ENCODE assay signal across 16 mouse cellular contexts in genomic region chr3:48586145-48586544, GRCm38 (mm10).
A peak's percentile ranks its signal among the peaks of the same experiment; 100 is the strongest.
DNase-seq lines count a peak whose midpoint lies in the region; ATAC-seq lines count a peak whose summit lies in the region.
"Had no signal": no experiment of that assay in that cellular context is flagged by ENCODE, and none has a peak within 500 bp of the region (broad histone marks: within the 10 kb centered on the region; RNA-seq: fewer than 3 reads in every experiment).

No protein-coding gene starts in this region.

- no peaks in the 10 kb centered on the region for H3K27me3 ChIP-seq in heart, embryonic 13.5 days (replicated peaks)
- H3K27me3 ChIP-seq in midbrain, embryonic 14.5 days (ENCODE audit: control insufficient read depth, insufficient read depth, low read length) = no peaks in the 10 kb centered on the region
- no peaks in the 10 kb centered on the region for H3K27me3 ChIP-seq in midbrain, embryonic 15.5 days (replicated peaks)
- H3K27me3 ChIP-seq in intestine, embryonic 15.5 days (replicated peaks) = no peaks in the 10 kb centered on the region

- no peaks in the 10 kb centered on the region for H3K36me3 ChIP-seq in heart, embryonic 13.5 days
- no peaks in the 10 kb centered on the region for H3K36me3 ChIP-seq in midbrain, embryonic 14.5 days (ENCODE audit: control insufficient read depth, insufficient read depth, low read length)
- no peaks in the 10 kb centered on the region for H3K36me3 ChIP-seq in midbrain, embryonic 15.5 days (replicated peaks)
- H3K36me3 ChIP-seq in intestine, embryonic 15.5 days = no peaks in the 10 kb centered on the region

- DNase-seq in heart, postnatal 14 days = no peak
- DNase-seq in midbrain, embryonic 14.5 days = peak; percentile 7
- DNase-seq in left cerebral cortex, adult 11 months (ENCODE audit: low spot score) = no peak
- DNase-seq in left cerebral cortex, postnatal 36 days (ENCODE audit: low spot score in 2 of 2) = no peak
- DNase-seq in cerebellum, adult 18-20 months = no peak
- DNase-seq: adrenal gland, postnatal 36 days; cerebellum, adult 11-12 months; gastrocnemius, adult 2 months; heart, adult 2 months; lung, postnatal 10 days; right cerebral cortex, postnatal 14 days had no signal

- WGBS in heart, embryonic 13.5 days = 6% methylated on average over 1 of the region's 1 CpGs
- WGBS in midbrain, embryonic 14.5 days = 3% methylated on average over 1 of the region's 1 CpGs
- 3% methylated on average over 1 of the region's 1 CpGs for WGBS in midbrain, embryonic 15.5 days
- 13% methylated on average over 1 of the region's 1 CpGs for WGBS in intestine, embryonic 15.5 days

- H3K27ac ChIP-seq in heart, embryonic 13.5 days (replicated peaks) = peak overlapping the region; percentile 39; the same call in 1 of the 2 replicates
- H3K27ac ChIP-seq in midbrain, embryonic 14.5 days (replicated peaks; ENCODE audit: low read depth, low read length) = no peak overlapping the region
- H3K27ac ChIP-seq in midbrain, embryonic 15.5 days = no peak overlapping the region
- H3K27ac ChIP-seq in intestine, embryonic 15.5 days = no peak overlapping the region
- H3K27ac ChIP-seq: gastrocnemius, adult 2 months; heart, adult 2 months had no signal

- no peak for ATAC-seq in heart, embryonic 13.5 days (ENCODE audit: extremely low read depth, insufficient number of reproducible peaks, low FRiP score, low TSS enrichment)
- ATAC-seq in midbrain, embryonic 14.5 days (ENCODE audit: low FRiP score, low TSS enrichment) = no peak
- no peak for ATAC-seq in midbrain, embryonic 15.5 days (replicated peaks)
- peak; percentile 75 for ATAC-seq in intestine, embryonic 15.5 days
- ATAC-seq: inflammation-experienced regulatory T-cells, adult 6 months had no signal

- no peaks in the 10 kb centered on the region for H3K9me3 ChIP-seq in heart, embryonic 13.5 days
- no peaks in the 10 kb centered on the region for H3K9me3 ChIP-seq in midbrain, embryonic 14.5 days (ENCODE audit: control insufficient read depth, low read length)
- H3K9me3 ChIP-seq in midbrain, embryonic 15.5 days = no peaks in the 10 kb centered on the region
- no peaks in the 10 kb centered on the region for H3K9me3 ChIP-seq in intestine, embryonic 15.5 days

- H3K4me3 ChIP-seq in heart, embryonic 13.5 days = no peak overlapping the region
- no peak overlapping the region for H3K4me3 ChIP-seq in midbrain, embryonic 14.5 days (replicated peaks; ENCODE audit: low read depth, low read length)
- H3K4me3 ChIP-seq in midbrain, embryonic 15.5 days = no peak overlapping the region
- no peak overlapping the region for H3K4me3 ChIP-seq in intestine, embryonic 15.5 days (replicated peaks)
- H3K4me3 ChIP-seq: erythroblast, embryonic 14.5 days; gastrocnemius, adult 2 months; heart, adult 2 months had no signal

- intact Hi-C loops in heart, postnatal 14 days (cut with DNase I) = no loop called here
- intact Hi-C loops in left cerebral cortex, postnatal 36 days (cut with DNase I) = no loop called here

- H3K9ac ChIP-seq in heart, embryonic 13.5 days = no peak overlapping the region
- H3K9ac ChIP-seq in midbrain, embryonic 14.5 days (replicated peaks; ENCODE audit: low read length) = no peak overlapping the region
- H3K9ac ChIP-seq in midbrain, embryonic 15.5 days = no peak overlapping the region
- no peak overlapping the region for H3K9ac ChIP-seq in intestine, embryonic 15.5 days

- H3K4me1 ChIP-seq in heart, embryonic 13.5 days = peaks cover 10% of the 10 kb centered on the region
- H3K4me1 ChIP-seq in midbrain, embryonic 14.5 days (ENCODE audit: control insufficient read depth, insufficient read depth, low read length) = no peaks in the 10 kb centered on the region
- H3K4me1 ChIP-seq in midbrain, embryonic 15.5 days = no peaks in the 10 kb centered on the region
- H3K4me1 ChIP-seq in intestine, embryonic 15.5 days (replicated peaks) = no peaks in the 10 kb centered on the region

- H3K4me2 ChIP-seq in heart, embryonic 13.5 days = 0 out of 2 replicates have a peak overlapping the region, but pooled peaks have one; percentile 9
- H3K4me2 ChIP-seq in midbrain, embryonic 14.5 days (ENCODE audit: low read length) = no peak overlapping the region
- H3K4me2 ChIP-seq in midbrain, embryonic 15.5 days = no peak overlapping the region
- no peak overlapping the region for H3K4me2 ChIP-seq in intestine, embryonic 15.5 days (replicated peaks)
